Mouse (Mus musculus): ENCODE data around the gene Pcgf3.

Pcgf3 gene

GRCm38 (mm10) chr5:108461082-108462065 is at the start of gene Pcgf3:
TSS of gene Pcgf3 (plus strand) at chr5:108461232.
- DNase-seq (ENCODE audit: low spot score): peak; percentile 90

GRCm38 (mm10) chr5:108414711-108415110 is 46.3 kb upstream of the Pcgf3 start:
- DNase-seq (ENCODE audit: low spot score): no peak

GRCm38 (mm10) chr5:108422741-108423140 is 38.3 kb upstream of the Pcgf3 start:
- DNase-seq (ENCODE audit: low spot score): no peak

GRCm38 (mm10) chr5:108423427-108423826 is 37.6 kb upstream of the Pcgf3 start:
- DNase-seq (ENCODE audit: low spot score): no peak

GRCm38 (mm10) chr5:108427186-108427585 is 33.8 kb upstream of the Pcgf3 start:
- DNase-seq (ENCODE audit: low spot score): no peak

GRCm38 (mm10) chr5:108431196-108431595 is 29.8 kb upstream of the Pcgf3 start:
- DNase-seq (ENCODE audit: low spot score): no peak

- peak; percentile 83 for DNase-seq (ENCODE audit: low spot score)
These were observed 27.0 kb upstream of the Pcgf3 start, which contains the start of gene Atp5k for GRCm38 (mm10) chr5:108433804-108434587. TSS of gene Atp5k (minus strand) at chr5:108434448.

GRCm38 (mm10) chr5:108436101-108436500 is 24.9 kb upstream of the Pcgf3 start:
- DNase-seq (ENCODE audit: low spot score): no peak

GRCm38 (mm10) chr5:108446973-108447372 is 14.1 kb upstream of the Pcgf3 start:
- DNase-seq (ENCODE audit: low spot score): no peak

- no peak for DNase-seq (ENCODE audit: low spot score)
These were observed 13.2 kb upstream of the Pcgf3 start for GRCm38 (mm10) chr5:108447857-108448256.

- no peak for DNase-seq (ENCODE audit: low spot score)
These were observed 12.0 kb upstream of the Pcgf3 start, which contains the start of gene Mfsd7a for GRCm38 (mm10) chr5:108448785-108449668. TSS of gene Mfsd7a (minus strand) at chr5:108448891.

- DNase-seq (ENCODE audit: low spot score): no peak
These were observed 10.0 kb upstream of the Pcgf3 start for GRCm38 (mm10) chr5:108450837-108451540.

GRCm38 (mm10) chr5:108451611-108452010 is 9.4 kb upstream of the Pcgf3 start:
- no peak for DNase-seq (ENCODE audit: low spot score)

GRCm38 (mm10) chr5:108452422-108452821 is 8.6 kb upstream of the Pcgf3 start:
- no peak for DNase-seq (ENCODE audit: low spot score)

GRCm38 (mm10) chr5:108454094-108454493 is 6.9 kb upstream of the Pcgf3 start:
- no peak for DNase-seq (ENCODE audit: low spot score)

GRCm38 (mm10) chr5:108458706-108459105 is 2.3 kb upstream of the Pcgf3 start:
- peak; percentile 3 for DNase-seq (ENCODE audit: low spot score)

GRCm38 (mm10) chr5:108460461-108460860 is 571 bp upstream of the Pcgf3 start:
- DNase-seq (ENCODE audit: low spot score): no peak

GRCm38 (mm10) chr5:108462446-108462845 is 1.4 kb downstream of the Pcgf3 start:
- DNase-seq (ENCODE audit: low spot score): no peak

GRCm38 (mm10) chr5:108465131-108465891 is 4.3 kb downstream of the Pcgf3 start:
- no peak for DNase-seq (ENCODE audit: low spot score)

- DNase-seq (ENCODE audit: low spot score): no peak
These were observed 5.6 kb downstream of the Pcgf3 start for GRCm38 (mm10) chr5:108466647-108467046.

All from urinary bladder, postnatal 10 days (tissue).